In genomic region chr7:24903444-24903825, GRCm38 (mm10) we compare ENCODE assay signal across 8 mouse cellular contexts. TPM values are rescaled to one million over a fixed set of nuclear protein-coding genes. Genes with fewer than 3 reads are reported as not detected.
DNase-seq lines count a peak whose midpoint lies in the region; ATAC-seq and TF ChIP-seq lines count a peak whose summit lies in the region.

No protein-coding gene starts in this region.

- H3K4me2 ChIP-seq in kidney, embryonic 14.5 days (replicated peaks; ENCODE audit: low read depth, low read length): peak overlapping the region; percentile 55
- H3K4me2 ChIP-seq in hindbrain, embryonic 11.5 days (replicated peaks; ENCODE audit: low read depth, low read length): peak overlapping the region; percentile 61
- H3K4me2 ChIP-seq in midbrain, embryonic 13.5 days (replicated peaks): peak overlapping the region; percentile 82

- no peak for TF ChIP-seq CTCF in bone marrow, adult 2 months (IDR thresholded peaks at IDR 0.05; ENCODE audit: control insufficient read depth, insufficient read depth, low read length)

- TF ChIP-seq POLR2A in bone marrow, adult 2 months (IDR thresholded peaks at IDR 0.05; ENCODE audit: borderline replicate concordance, control insufficient read depth, low read depth, low read length): no peak

- ATAC-seq in kidney, embryonic 14.5 days (ENCODE audit: low FRiP score, low TSS enrichment): no peak
- ATAC-seq in hindbrain, embryonic 11.5 days (ENCODE audit: low FRiP score): no peak
- no peak for ATAC-seq in midbrain, embryonic 13.5 days

- DNase-seq in kidney, postnatal 25 days: no peak
- DNase-seq in hindbrain, embryonic 11.5 days (ENCODE audit: low spot score): no peak
- DNase-seq in adrenal gland, postnatal 36 days: no peak
- DNase-seq in MN1 (ENCODE audit: low spot score): no peak
- DNase-seq in adrenal gland, adult 2 months: no peak

- no peaks in the 10 kb centered on the region for H3K27me3 ChIP-seq in kidney, embryonic 14.5 days (ENCODE audit: control insufficient read depth, insufficient read depth, low read length)
- H3K27me3 ChIP-seq in hindbrain, embryonic 11.5 days (ENCODE audit: control insufficient read depth, insufficient read depth, low read length): no peaks in the 10 kb centered on the region
- no peaks in the 10 kb centered on the region for H3K27me3 ChIP-seq in midbrain, embryonic 13.5 days

- H3K36me3 ChIP-seq in kidney, embryonic 14.5 days (ENCODE audit: control insufficient read depth, insufficient read depth, low read length): peaks cover 4% of the 10 kb centered on the region; the same call in 1 of the 2 replicates
- H3K36me3 ChIP-seq in hindbrain, embryonic 11.5 days (ENCODE audit: control insufficient read depth, insufficient read depth, low read length): no peaks in the 10 kb centered on the region
- peaks cover 6% of the 10 kb centered on the region for H3K36me3 ChIP-seq in midbrain, embryonic 13.5 days

- 27% methylated on average over 10 of the region's 10 CpGs for WGBS in kidney, embryonic 14.5 days
- WGBS in bone marrow, adult 2 months: under 1% methylated on average over 10 of the region's 10 CpGs
- WGBS in hindbrain, embryonic 11.5 days: 46% methylated on average over 10 of the region's 10 CpGs
- WGBS in midbrain, embryonic 13.5 days: 46% methylated on average over 10 of the region's 10 CpGs

- peak overlapping the region; percentile 84 for H3K9ac ChIP-seq in kidney, embryonic 14.5 days (ENCODE audit: low read depth, low read length)
- H3K9ac ChIP-seq in hindbrain, embryonic 11.5 days (ENCODE audit: low read depth, low read length): peak overlapping the region; percentile 75
- peak overlapping the region; percentile 77; the same call in 1 of the 2 replicates for H3K9ac ChIP-seq in midbrain, embryonic 13.5 days (replicated peaks)

- H3K9me3 ChIP-seq in kidney, embryonic 14.5 days (ENCODE audit: control insufficient read depth, low read length): no peaks in the 10 kb centered on the region
- H3K9me3 ChIP-seq in hindbrain, embryonic 11.5 days (ENCODE audit: control insufficient read depth, low read length): no peaks in the 10 kb centered on the region
- no peaks in the 10 kb centered on the region for H3K9me3 ChIP-seq in midbrain, embryonic 13.5 days

- peak overlapping the region; percentile 73 for H3K4me3 ChIP-seq in kidney, embryonic 14.5 days (ENCODE audit: low read length)
- peak overlapping the region; percentile 90 for H3K4me3 ChIP-seq in bone marrow, adult 2 months (replicated peaks; ENCODE audit: control insufficient read depth, low read depth, low read length)
- H3K4me3 ChIP-seq in hindbrain, embryonic 11.5 days (ENCODE audit: low read depth, low read length): peak overlapping the region; percentile 68
- peak overlapping the region; percentile 68 for H3K4me3 ChIP-seq in midbrain, embryonic 13.5 days (replicated peaks)

- H3K27ac ChIP-seq in kidney, embryonic 14.5 days (ENCODE audit: low read depth, low read length): peak overlapping the region; percentile 88; the same call in 1 of the 2 replicates
- H3K27ac ChIP-seq in bone marrow, adult 2 months (ENCODE audit: control insufficient read depth, insufficient read depth, low read depth, low read length, poor library complexity): peak overlapping the region; percentile 99
- no peak overlapping the region for H3K27ac ChIP-seq in hindbrain, embryonic 11.5 days (ENCODE audit: low read depth, low read length)
- no peak overlapping the region for H3K27ac ChIP-seq in midbrain, embryonic 13.5 days

- H3K4me1 ChIP-seq in kidney, embryonic 14.5 days (ENCODE audit: control insufficient read depth, insufficient read depth, low read length): peaks cover 23% of the 10 kb centered on the region
- H3K4me1 ChIP-seq in bone marrow, adult 2 months (ENCODE audit: control insufficient read depth, insufficient read depth, low read length): peaks cover 4% of the 10 kb centered on the region
- no peaks in the 10 kb centered on the region; the same call in 1 of the 2 replicates for H3K4me1 ChIP-seq in hindbrain, embryonic 11.5 days (replicated peaks; ENCODE audit: control insufficient read depth, insufficient read depth, low read length)
- H3K4me1 ChIP-seq in midbrain, embryonic 13.5 days (replicated peaks): peaks cover 42% of the 10 kb centered on the region

RNA-seq across cellular contexts. Expression of gene Arhgef1, which starts 0.7 kb away (rescaled TPM):
- 67.5 and 91.2 TPM in 2 replicates for polyA plus RNA-seq in kidney, embryonic 14.5 days (2014; fragmentation: Nextera tagmentation; extraction: Ambion mirVana)
- 178 and 354 TPM in 2 replicates for polyA plus RNA-seq in bone marrow, adult 2 months (2011; ENCODE audit: insufficient read depth, insufficient read length, low replicate concordance, missing spikeins)
- 43.0 and 46.4 TPM in 2 replicates for polyA plus RNA-seq in hindbrain, embryonic 11.5 days (2014; fragmentation: Nextera tagmentation; extraction: Ambion mirVana)
- polyA plus RNA-seq in midbrain, embryonic 13.5 days (2015; fragmentation: Nextera tagmentation; extraction: Ambion mirVana): 46.7 and 59.2 TPM in 2 replicates
- 10 to 100 TPM; 79.5 to 91.5 TPM for total RNA-seq in adrenal gland, postnatal 36 days (2021)
- total RNA-seq in adrenal gland, adult 2 months (2021): 10 to 100 TPM; 71.4 to 79.3 TPM
- 195 and 229 TPM in 2 replicates for polyA plus RNA-seq in adrenal gland, adult 2 months (2012; rRNA removed)

RNA-seq across cellular contexts. Expression of gene Cd79a, which starts 6.3 kb away (rescaled TPM):
- 1.5 and 1.6 TPM in 2 replicates for polyA plus RNA-seq in kidney, embryonic 14.5 days (2014; fragmentation: Nextera tagmentation; extraction: Ambion mirVana)
- 82.1 and 126 TPM in 2 replicates for polyA plus RNA-seq in bone marrow, adult 2 months (2011; ENCODE audit: insufficient read depth, insufficient read length, low replicate concordance, missing spikeins)
- 0.39 TPM in 1 of 2 replicates, not detected in the other for polyA plus RNA-seq in hindbrain, embryonic 11.5 days (2014; fragmentation: Nextera tagmentation; extraction: Ambion mirVana)
- polyA plus RNA-seq in midbrain, embryonic 13.5 days (2015; fragmentation: Nextera tagmentation; extraction: Ambion mirVana): 0.35 and 0.40 TPM in 2 replicates
- under 1 TPM; 0.20 to 0.26 TPM for total RNA-seq in adrenal gland, postnatal 36 days (2021)
- total RNA-seq in adrenal gland, adult 2 months (2021): under 1 TPM; 0.46 to 0.86 TPM
- 2.2 and 3.1 TPM in 2 replicates for polyA plus RNA-seq in adrenal gland, adult 2 months (2012; rRNA removed)

RNA-seq across cellular contexts. Expression of gene Rps19, which starts 19.3 kb away (rescaled TPM):
- 2,731 and 3,572 TPM in 2 replicates for polyA plus RNA-seq in kidney, embryonic 14.5 days (2014; fragmentation: Nextera tagmentation; extraction: Ambion mirVana)
- 866 and 1,228 TPM in 2 replicates for polyA plus RNA-seq in bone marrow, adult 2 months (2011; ENCODE audit: insufficient read depth, insufficient read length, low replicate concordance, missing spikeins)
- 1,792 and 1,821 TPM in 2 replicates for polyA plus RNA-seq in hindbrain, embryonic 11.5 days (2014; fragmentation: Nextera tagmentation; extraction: Ambion mirVana)
- polyA plus RNA-seq in midbrain, embryonic 13.5 days (2015; fragmentation: Nextera tagmentation; extraction: Ambion mirVana): 1,308 and 1,443 TPM in 2 replicates
- total RNA-seq in adrenal gland, postnatal 36 days (2021): 1,000 to 10,000 TPM in 1 of 2 experiments, 100 to 1,000 TPM in 1; 964 to 1,011 TPM
- 1,000 to 10,000 TPM in 1 of 2 experiments, 100 to 1,000 TPM in 1; 601 to 1,035 TPM for total RNA-seq in adrenal gland, adult 2 months (2021)
- polyA plus RNA-seq in adrenal gland, adult 2 months (2012; rRNA removed): 230 TPM in 2 replicates

RNA-seq across cellular contexts. Expression of gene Dmrtc2, which starts 33.6 kb away (rescaled TPM):
- not detected in 2 replicates for polyA plus RNA-seq in kidney, embryonic 14.5 days (2014; fragmentation: Nextera tagmentation; extraction: Ambion mirVana)
- not detected in 2 replicates for polyA plus RNA-seq in bone marrow, adult 2 months (2011; ENCODE audit: insufficient read depth, insufficient read length, low replicate concordance, missing spikeins)
- polyA plus RNA-seq in hindbrain, embryonic 11.5 days (2014; fragmentation: Nextera tagmentation; extraction: Ambion mirVana): 0.14 TPM in 1 of 2 replicates, not detected in the other
- not detected in 2 replicates for polyA plus RNA-seq in midbrain, embryonic 13.5 days (2015; fragmentation: Nextera tagmentation; extraction: Ambion mirVana)
- not detected for total RNA-seq in adrenal gland, postnatal 36 days (2021)
- total RNA-seq in adrenal gland, adult 2 months (2021): not detected
- polyA plus RNA-seq in adrenal gland, adult 2 months (2012; rRNA removed): not detected in 2 replicates

RNA-seq across cellular contexts. Expression of gene Lypd4, which starts 33.7 kb away (rescaled TPM):
- not detected in 2 replicates for polyA plus RNA-seq in kidney, embryonic 14.5 days (2014; fragmentation: Nextera tagmentation; extraction: Ambion mirVana)
- not detected in 2 replicates for polyA plus RNA-seq in bone marrow, adult 2 months (2011; ENCODE audit: insufficient read depth, insufficient read length, low replicate concordance, missing spikeins)
- not detected in 2 replicates for polyA plus RNA-seq in hindbrain, embryonic 11.5 days (2014; fragmentation: Nextera tagmentation; extraction: Ambion mirVana)
- polyA plus RNA-seq in midbrain, embryonic 13.5 days (2015; fragmentation: Nextera tagmentation; extraction: Ambion mirVana): not detected in 2 replicates
- not detected for total RNA-seq in adrenal gland, postnatal 36 days (2021)
- total RNA-seq in adrenal gland, adult 2 months (2021): not detected
- not detected in 2 replicates for polyA plus RNA-seq in adrenal gland, adult 2 months (2012; rRNA removed)

Comparison
In these comparisons a context has a peak if more than half of its experiments do, and no peak if none do; other contexts are left out.
1. H3K27ac ChIP-seq: peak in kidney, embryonic 14.5 days (single experiment) and bone marrow, adult 2 months (single experiment); none in hindbrain, embryonic 11.5 days (single experiment) and midbrain, embryonic 13.5 days (single experiment).
2. RNA of gene Cd79a, which starts 6.3 kb away (polyA plus RNA-seq): 82.1 to 126 TPM in bone marrow, adult 2 months; 2.2 to 3.1 TPM in adrenal gland, adult 2 months, 1.5 to 1.6 TPM in kidney, embryonic 14.5 days, 0.39 TPM in hindbrain, embryonic 11.5 days and 0.35 to 0.40 TPM in midbrain, embryonic 13.5 days; every median in the first group is over 10 times any median in the second.
3. Peak in every context shown above with its lines, with median percentiles within 50 percentile points of each other: H3K4me2 ChIP-seq, H3K4me3 ChIP-seq and H3K9ac ChIP-seq.